Mouse (Mus musculus): ENCODE data around the gene B4gat1. TPM values are rescaled to one million over a fixed set of nuclear protein-coding genes. Genes with fewer than 3 reads are reported as not detected.

B4gat1 gene
- total RNA-seq, 2 experiments from 2014 or later: 0.62 TPM; not detected in 1

DNA sequence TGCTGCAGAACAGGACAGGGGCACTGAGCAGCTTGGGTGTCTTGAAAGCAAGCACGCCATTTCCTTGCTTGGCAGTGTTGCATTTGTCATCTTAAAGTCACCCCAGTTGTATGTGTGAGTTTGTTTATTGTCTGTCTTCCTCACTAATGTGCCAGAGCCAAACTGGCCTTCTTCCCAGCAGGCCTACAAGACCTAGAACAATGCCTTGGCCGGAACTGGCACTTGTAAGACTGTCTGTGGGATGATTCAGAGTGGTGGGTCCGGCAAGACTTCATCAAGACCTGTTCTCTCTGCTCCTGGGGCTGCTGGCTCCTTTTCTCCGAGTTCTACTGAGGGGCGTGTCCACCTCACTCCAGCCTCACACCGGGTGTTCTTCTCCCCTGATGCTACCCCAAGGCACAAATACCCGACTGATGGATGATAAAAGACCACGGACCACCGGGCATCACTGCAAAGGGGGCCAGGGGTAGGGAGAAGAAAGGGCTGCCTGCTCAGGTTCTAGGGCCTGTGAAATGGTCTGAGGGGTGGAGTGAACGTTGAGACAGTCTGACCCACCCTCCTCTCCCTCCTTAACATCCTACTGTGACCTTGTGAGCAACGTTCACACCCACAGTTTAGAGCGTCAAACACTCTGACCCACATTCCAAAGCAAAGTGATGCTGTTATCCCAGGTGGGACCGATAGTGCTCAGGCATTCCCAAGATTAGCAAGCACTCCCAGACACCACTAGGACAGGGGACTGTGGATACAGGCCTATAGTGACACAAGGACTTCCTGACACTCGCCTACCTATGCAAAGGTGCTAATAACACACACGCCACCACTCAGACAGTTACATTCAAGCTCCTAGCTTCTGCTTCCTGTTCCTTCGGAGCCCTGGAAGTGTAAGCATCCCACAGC, 19.5 kb downstream of the B4gat1 start:
- no peak for ATAC-seq (ENCODE audit: poor library complexity, severe bottlenecking)

DNA sequence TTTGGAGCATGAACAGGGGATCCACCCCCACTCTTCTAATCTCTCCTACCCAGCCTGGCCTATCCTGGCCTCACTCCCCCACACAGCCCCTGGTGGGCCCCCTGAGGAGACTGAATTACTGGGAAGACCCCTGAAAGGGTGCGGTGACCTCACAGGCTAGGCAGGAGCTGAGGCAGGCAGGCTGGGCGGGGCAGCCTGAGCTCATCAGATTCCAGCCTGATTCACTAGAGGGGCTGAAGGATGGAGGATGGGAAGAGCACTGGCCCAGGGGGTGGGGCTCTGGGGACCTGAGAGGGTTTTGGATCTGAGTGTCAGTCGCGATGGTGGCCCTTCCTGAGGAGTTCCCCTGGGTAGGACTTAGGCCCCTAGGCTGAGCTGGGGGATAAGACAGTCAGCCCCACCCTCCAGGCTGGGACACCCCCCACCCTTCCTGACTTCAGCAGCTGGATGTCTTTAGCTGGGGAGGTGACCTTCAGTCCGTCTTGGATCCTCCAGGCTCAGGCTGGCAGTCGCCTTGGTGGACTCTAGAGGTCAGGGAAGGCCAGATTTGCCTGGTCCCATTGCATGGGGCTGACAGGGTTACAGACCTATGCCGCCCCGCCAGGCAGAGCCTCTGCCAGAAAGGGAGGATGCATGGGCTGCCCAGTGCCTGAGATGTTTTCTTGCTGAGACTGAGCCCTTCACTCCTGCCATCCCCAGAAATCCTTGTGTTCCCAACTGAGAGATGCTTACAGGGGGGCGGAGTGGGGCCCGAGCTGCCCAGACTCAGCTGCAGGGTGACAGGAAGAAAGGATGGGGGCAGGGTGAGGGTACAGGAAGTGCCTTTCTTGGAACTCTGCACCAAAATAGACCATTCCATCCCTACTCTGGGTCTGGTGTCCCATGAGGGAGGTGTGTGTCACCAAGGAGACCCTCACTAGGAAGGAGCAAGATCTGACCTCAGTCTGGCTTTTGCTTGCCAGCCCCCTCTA, 20.5 kb downstream of the B4gat1 start:
- ATAC-seq (ENCODE audit: poor library complexity, severe bottlenecking): no peak

DNA sequence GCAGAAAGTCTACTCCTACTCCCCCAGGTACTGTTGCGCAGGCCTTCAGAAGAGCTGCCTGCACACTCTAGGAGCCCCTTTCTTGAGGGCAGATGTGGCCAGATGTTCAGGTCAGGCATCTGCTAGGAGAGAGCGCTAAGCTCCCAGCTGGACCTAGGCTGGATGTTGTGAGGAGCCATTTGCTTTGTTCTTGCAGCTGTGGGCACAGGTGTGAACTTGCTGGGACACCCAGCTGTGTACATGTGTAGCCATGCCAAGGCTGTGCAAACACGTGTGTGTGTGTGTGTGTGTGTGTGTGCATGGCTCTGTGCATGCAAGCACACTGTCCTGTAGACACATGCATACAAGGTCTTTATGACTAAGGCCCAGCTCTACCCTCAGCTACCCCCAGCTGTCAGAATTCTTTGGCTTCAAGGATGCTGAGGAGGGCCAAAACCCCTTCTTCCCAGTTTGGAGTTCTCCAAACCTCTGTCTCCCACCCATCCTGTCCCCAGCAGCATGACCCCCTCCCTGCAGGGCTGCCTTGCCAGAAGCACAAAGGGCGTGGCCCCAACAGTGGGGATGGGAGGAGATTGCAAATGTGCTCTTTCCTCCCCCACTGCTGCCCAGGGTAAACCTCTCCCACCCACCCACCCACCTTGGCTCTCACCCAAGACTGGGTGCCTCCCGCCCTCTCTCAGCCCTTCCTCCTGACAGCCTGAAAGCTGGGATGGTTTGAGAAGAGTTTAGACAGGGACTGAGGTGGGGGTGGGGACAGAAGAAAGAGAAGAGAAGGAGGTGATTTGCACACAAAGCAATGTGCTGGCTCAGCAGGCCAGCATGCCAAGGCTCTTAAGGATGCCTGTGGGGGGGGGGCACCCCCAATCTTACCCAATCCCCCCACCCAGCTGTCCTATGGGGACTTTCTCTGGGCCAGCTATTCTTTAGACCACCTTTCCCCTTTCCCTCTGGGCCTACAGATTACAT, 22.0 kb downstream of the B4gat1 start:
- ATAC-seq (ENCODE audit: poor library complexity, severe bottlenecking): no peak

DNA sequence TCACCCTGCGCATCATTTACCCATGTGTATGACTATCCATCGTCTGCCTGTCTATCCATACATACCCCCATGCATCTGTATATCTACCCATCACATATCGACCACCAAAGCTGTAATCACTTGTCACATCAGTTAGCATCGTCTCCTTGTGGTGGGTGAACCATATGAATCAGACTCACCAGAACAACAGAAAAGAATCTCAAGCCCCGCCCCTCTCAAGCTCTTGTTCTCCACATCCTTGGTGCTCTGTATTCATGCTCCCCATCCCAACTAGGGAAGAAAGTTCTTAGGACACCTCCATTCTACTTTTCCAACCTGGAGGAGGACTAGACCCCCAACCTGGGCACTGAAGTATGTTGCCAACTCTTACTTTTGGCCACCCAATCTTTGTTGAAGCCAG, 23.4 kb downstream of the B4gat1 start:
- ATAC-seq (ENCODE audit: poor library complexity, severe bottlenecking): no peak

DNA sequence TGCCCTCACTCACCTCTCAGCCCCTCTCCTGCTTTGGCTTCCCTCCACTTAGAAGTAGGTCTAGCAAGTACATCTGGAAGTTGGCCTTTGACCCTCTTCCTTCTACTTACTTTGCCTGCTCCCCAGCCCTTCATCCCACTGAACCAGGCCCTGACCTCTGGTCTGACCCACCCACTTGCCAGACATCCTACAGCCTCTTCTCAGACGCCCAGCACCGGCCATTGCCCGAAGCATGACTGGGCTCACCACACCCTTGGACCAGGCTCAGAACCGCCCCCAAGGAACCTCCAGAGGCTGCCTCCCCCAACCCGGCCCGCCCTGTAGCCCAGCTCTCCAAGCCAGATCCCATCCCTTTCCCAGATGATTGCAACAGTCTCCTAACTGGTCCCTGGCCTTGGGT, 23.8 kb downstream of the B4gat1 start:
- no peak for ATAC-seq (ENCODE audit: poor library complexity, severe bottlenecking)

DNA sequence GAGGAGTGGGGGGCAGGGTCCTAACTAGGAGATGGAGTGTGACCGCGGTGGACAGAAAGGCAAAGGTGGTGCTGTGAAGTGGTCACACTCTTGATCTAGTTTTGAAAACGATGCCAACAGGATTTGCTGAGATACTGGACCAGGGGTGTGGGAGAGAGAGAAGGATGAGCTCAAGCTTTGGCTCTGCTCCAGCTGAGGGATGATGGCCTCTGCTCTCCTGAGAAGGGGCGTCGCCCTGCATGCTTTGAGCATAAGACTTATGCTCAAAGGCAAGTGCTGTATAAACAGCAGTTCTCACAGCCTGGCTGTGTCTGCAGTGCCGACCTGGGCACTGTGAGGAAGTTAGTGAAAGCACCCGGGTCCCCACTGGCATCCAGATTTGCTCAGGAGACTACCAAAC, 26.5 kb downstream of the B4gat1 start:
- no peak for ATAC-seq (ENCODE audit: poor library complexity, severe bottlenecking)

DNA sequence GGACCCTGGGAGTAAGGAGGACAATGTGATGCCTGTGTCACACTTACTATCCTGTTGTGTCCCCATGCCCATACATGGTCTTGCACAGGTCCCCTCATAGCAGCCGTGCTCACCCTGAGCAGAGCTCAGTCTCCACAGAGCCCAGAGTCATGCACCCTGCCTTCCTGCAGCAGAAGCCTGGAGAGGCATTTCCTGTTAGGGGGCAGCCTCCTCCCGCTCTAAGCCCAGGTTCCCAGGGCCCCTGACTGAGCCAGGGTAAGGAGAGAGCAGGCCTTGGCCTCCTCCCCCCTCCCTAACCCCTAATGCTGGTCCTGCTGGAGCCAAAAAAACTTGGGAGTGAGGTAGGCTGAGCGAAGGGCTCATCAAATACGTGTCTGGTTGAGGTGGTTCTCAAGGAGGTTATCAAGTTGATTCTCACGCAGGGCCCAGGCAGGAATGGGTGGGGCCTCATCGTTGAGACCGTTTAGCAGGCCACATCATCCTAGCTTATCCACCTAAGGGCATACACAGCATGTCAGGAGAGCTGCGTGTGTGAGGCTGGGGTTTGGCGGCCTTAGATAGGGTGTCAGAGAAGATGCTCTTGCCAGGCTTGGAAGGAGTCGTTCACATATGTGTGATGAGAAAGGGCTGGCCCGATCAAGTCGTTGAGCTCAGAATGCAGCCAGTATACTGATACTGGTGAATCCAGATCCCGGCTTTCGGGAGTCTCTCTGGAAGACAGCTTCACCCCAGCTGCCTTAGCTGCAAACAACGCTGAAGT, 28.6 kb downstream of the B4gat1 start:
- 0 out of 2 replicates have a peak, but pooled peaks have one; percentile 20 for ATAC-seq (ENCODE audit: poor library complexity, severe bottlenecking)

DNA sequence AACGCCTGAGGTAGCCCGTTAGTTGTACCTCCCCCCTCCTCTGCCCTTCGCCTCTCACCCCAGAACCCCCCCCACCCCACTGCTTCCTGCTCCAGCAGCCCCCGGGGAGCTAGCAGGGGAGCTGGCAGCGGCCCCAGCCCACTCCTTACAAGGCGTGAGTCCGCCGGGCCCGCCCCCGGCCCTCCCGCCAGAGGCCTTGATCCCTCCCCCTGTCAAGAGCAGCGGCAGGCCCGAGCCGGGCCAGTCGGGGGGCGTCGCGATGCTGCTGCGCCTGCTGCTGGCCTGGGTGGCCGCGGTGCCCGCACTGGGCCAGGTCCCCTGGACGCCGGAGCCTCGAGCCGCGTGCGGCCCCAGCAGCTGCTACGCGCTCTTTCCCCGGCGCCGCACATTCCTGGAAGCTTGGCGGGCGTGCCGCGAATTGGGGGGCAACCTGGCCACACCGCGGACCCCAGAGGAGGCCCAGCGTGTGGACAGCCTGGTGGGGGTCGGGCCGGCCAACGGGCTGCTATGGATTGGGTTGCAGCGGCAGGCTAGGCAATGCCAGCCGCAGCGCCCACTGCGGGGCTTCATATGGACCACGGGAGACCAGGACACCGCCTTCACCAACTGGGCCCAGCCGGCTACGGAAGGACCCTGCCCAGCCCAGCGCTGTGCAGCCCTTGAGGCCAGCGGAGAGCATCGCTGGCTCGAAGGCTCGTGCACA, 29.4 kb downstream of the B4gat1 start, which contains the start of gene Cd248:
Gene Cd248 (plus strand): TSS at position 212 of the 703 bp plus-strand sequence.
- no peak for ATAC-seq (ENCODE audit: poor library complexity, severe bottlenecking)

DNA sequence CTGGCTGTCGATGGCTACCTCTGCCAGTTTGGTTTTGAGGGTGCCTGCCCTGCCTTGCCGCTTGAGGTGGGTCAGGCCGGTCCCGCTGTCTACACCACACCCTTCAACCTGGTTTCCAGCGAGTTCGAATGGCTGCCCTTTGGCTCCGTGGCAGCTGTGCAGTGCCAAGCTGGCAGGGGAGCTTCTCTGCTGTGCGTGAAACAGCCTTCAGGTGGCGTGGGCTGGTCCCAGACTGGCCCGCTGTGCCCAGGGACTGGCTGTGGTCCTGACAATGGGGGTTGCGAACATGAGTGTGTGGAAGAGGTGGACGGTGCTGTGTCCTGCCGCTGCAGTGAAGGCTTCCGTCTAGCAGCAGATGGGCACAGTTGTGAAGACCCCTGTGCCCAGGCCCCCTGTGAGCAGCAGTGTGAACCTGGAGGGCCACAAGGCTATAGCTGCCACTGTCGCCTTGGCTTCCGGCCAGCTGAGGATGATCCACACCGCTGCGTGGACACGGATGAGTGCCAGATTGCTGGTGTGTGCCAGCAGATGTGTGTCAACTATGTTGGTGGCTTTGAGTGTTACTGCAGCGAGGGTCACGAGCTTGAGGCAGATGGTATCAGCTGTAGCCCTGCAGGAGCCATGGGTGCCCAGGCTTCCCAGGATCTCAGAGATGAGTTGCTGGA, 30.1 kb downstream of the B4gat1 start:
- no peak for ATAC-seq (ENCODE audit: poor library complexity, severe bottlenecking)

DNA sequence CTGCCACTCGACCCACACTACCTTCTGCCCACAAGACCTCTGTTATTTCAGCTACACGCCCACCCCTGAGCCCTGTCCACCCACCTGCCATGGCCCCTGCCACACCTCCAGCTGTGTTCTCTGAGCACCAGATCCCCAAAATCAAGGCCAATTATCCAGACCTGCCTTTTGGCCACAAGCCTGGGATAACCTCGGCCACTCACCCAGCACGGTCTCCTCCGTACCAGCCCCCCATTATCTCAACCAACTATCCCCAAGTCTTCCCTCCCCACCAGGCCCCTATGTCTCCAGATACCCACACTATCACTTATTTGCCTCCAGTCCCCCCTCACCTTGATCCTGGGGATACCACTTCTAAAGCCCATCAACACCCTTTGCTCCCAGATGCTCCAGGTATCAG, 30.9 kb downstream of the B4gat1 start:
- ATAC-seq (ENCODE audit: poor library complexity, severe bottlenecking): no peak

DNA sequence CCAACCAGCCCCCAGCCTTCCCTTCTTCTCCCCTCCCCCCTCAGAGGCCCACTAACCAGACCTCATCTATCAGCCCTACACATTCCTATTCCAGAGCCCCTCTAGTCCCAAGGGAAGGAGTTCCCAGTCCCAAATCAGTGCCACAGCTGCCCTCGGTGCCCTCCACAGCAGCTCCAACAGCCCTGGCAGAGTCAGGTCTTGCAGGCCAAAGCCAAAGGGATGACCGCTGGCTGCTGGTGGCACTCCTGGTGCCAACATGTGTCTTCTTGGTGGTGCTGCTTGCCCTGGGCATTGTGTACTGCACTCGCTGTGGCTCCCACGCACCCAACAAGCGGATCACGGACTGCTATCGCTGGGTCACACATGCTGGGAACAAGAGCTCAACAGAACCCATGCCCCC, 31.4 kb downstream of the B4gat1 start:
- no peak for ATAC-seq (ENCODE audit: poor library complexity, severe bottlenecking)

DNA sequence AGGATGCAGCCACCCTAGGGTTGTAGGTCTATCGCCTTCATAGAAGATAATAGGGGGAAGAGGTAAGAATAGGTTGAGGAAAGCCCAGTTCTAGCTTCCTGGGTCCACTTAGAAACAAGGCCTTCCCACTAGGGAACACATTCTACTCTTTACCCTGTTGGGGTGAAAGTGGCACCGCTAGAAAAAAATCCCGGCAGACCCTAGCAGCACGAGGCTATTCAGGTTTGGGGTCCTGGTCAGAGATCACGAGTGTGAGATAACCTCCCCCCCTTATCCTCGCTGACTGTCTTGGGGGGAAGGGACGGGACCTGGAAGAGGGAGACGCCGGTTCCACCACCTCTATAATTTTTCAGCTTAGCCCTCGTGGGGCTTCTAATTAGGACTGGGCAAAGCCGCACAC, 32.5 kb downstream of the B4gat1 start:
- ATAC-seq (ENCODE audit: poor library complexity, severe bottlenecking): no peak

DNA sequence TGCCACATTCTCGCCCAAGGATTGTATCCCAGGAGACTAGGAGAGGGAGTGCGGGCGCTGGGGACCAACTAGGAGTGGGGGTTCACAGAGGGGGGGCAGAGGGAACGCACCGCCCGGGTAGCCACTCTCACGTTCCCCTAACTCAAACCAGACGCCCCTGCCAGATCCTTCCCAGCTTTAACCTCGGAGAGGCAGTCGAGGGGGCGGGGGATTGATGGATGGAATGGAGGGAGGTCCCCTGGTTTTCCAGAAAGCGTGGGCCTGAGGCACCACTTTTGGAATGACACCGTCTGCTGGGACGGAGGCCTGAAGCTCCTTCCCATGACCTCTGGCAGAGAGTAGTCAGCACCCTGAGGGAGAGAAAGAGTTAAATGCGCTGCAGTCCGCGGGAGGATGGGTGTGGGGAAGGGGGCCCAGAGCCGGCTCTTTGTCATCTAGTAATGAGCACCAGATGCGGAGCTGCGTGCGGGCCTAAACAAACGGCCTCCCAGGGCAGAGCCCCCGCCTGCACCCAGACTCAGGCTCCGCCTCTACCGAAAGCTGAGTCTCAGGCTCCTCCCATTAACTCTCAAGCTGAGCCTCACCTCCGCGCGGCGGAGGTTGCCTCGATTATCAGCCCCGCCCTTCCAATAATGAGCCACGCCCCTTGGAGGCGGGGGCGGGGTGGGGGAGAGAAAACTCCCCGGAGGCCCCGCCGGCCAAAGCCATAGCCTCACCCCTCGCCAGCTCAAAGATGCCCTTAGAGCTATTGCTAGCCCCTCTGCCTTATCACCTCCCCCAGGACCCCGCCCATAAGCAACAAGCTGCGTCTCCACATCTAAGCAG, 33.1 kb downstream of the B4gat1 start:
- peak; percentile 80 for ATAC-seq (ENCODE audit: poor library complexity, severe bottlenecking)

DNA sequence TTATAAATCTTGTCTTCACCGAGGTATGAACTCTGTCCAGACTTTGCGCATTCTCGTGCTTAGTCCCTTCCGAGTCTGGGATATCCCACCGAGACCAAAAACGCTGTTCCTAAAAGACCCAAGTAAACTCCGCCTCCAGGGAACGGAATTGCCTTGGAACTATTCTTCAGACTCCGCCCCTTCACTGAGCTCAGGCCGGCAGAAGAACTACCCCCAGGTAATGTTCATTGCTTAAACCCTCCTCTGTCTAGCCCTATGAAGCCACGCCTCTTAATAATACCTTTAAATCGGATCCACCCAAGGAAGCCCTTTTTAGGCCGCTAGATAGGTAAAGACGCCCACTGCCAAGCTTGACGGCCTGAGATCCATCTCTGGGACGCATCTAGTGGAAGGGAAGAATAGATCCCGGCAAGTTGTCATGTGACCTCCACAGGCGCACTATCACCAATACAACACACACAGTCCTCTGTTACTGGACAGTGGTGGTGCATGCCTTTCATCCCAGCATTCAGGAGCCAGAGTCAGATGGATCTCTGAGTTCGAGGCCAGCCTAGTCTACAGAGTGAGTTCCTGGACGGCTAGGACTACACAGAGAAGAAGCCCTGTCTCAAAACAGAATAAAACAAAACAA, 33.9 kb downstream of the B4gat1 start:
- 0 out of 2 replicates have a peak, but pooled peaks have one; percentile 11 for ATAC-seq (ENCODE audit: poor library complexity, severe bottlenecking)

DNA sequence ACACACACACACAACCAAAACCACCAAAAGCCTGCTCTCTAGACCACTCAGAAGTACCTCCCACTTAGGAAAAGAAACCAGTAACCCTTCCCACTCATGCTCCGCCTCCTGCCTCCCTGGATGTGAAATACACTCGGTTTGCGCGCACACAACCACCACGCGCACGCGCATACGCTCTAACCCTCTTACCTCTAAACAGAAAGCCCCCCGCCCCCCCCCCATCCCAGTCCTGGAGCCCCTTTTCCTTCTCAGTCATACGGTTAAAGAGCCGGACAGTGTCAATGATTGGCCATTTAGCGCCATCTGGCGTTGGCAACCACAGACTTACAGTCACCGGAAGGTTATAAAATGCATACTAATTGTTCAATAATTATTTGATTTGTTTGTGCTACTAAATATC, 34.4 kb downstream of the B4gat1 start:
- ATAC-seq (ENCODE audit: poor library complexity, severe bottlenecking): peak; percentile 50

DNA sequence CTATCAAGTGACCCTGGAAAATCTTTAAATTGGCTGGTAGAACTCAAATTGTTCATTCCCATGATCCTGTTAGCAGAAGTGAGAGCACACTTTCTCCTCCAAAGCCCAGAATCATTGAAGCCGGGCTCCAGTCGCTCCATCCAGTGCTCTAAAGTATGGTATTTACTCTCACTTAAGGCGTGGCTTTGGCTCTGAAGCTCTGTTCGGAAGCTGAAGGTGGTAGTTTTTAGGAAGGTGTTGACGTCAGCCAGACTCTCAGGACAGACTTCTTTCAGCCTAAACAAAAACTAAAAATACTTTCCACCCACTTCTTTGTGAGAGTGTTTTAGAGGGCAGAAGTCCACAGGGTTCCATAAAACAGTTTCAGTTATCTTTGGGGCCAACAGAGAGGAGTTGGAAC, 34.9 kb downstream of the B4gat1 start:
- ATAC-seq (ENCODE audit: poor library complexity, severe bottlenecking): no peak

DNA sequence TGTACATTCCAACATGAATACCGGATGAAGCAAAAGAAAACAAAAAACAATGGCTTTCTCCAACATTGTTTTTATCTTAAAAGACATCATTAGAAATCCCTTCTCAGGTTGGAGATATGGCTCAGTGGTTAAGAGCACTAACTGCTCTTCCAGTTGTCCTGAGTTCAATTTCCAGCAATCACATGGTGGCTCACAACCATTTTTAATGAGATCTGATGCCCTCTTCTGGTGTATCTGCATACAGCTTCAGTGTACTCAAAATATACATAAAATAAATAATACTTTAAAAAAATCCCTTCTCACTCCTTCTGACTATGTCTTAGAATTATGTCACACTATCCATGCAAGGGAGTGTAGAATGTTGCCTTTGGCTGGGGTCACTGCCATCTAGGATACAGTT, 40.7 kb downstream of the B4gat1 start:
- no peak for ATAC-seq (ENCODE audit: poor library complexity, severe bottlenecking)
